Mouse (Mus musculus): ENCODE data around the gene Lars2.

The Lars2 gene

DNA sequence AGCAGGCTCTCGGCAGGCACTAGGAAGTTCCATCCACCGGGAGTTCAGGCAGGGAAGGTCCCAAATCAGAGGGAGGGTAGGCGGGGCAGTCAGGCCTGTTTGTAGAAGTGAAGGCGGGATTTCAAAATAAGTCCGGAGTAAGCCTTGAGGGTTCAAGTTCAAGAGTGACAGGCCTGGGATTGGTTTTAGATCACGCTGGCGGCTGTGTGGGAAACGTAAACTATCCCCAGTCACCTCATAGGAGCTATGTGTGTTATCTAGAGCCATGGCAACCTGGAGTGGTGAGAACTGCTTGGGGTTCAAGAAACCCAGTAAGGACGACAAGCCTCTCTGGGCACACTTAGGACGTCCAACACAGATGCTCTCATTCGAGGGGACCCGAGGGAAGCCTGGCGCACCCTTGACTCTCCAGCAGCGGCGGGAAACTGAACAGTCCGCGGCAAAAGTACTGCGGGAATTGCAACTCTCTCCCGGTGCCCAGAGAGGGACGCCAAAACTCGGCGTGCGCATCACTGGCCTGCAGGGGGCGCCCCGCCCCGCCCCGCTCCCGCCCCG is 111.4 kb downstream of the Lars2 start:
- DNase-seq (ENCODE audit: low spot score) = peak; percentile 72

DNA sequence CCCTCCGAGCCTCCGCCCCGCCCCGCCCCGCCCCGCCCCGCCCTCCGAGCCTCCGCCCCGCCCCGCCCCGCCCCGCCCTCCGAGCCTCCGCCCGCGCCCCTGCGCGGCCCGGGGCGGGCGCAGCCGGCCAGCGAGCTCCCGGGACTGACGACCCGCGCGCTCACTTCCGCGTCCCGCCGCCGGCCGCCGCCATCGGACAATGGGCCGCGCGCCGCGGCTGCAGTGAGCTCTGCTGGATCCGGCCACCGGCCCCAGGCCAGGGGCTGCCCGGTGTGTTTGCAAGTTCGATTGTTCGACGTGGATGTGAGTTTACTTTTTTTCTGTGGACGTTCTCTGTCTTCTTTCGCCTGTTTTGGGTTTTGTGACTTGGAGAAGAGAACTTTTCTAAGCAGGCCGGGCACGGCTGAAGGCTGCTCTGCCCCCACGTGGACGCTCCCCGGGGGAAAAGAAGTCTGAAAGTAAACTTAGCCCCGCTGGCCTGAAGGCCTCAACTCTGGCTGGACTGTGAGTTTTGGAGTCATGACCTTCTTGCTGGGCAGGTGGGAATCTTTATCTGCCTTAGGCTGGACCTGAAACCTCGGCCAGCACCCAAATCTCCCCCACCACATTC is 112.0 kb downstream of the Lars2 start, which contains the start of gene Limd1:
Limd1 (plus strand) TSS at position 121 of the 610 bp plus-strand sequence.
- peak; percentile 73 for DNase-seq (ENCODE audit: low spot score)

DNA sequence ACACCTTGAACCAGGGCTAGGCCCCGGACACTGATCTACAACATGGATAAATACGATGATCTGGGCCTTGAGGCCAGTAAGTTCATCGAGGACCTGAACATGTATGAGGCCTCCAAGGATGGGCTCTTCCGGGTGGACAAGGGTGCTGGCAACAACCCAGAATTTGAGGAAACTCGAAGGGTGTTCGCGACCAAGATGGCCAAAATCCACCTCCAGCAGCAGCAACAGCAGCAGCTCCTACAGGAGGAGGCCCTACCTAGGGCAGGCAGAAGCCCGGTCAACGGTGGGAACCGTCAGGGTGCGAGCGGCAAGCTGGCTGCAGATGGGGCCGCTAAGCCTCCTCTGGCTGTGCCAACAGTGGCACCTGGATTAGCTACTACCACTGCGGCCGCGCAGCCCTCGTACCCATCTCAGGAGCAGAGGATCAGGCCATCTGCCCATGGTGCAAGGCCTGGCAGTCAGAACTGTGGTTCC is 112.5 kb downstream of the Lars2 start:
- DNase-seq (ENCODE audit: low spot score) = no peak

DNA sequence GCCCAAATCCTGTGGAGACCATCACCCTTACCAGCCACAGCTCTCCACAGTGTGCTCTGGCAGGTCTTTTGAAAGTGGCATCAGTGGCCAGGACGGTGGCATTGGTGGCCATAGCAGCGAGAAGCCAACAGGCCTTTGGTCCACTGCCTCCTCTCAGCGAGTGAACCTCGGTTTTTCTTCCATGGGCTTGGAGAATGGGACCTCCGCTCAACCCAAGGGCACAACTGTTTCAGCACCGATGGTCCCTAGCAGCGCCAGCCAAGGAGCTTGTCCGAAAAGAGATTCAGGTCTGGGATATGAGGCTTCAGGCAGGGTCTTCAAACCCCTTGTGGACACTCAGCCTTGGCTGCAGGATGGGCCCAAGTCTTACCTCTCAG is 113.1 kb downstream of the Lars2 start:
- DNase-seq (ENCODE audit: low spot score) = no peak

DNA sequence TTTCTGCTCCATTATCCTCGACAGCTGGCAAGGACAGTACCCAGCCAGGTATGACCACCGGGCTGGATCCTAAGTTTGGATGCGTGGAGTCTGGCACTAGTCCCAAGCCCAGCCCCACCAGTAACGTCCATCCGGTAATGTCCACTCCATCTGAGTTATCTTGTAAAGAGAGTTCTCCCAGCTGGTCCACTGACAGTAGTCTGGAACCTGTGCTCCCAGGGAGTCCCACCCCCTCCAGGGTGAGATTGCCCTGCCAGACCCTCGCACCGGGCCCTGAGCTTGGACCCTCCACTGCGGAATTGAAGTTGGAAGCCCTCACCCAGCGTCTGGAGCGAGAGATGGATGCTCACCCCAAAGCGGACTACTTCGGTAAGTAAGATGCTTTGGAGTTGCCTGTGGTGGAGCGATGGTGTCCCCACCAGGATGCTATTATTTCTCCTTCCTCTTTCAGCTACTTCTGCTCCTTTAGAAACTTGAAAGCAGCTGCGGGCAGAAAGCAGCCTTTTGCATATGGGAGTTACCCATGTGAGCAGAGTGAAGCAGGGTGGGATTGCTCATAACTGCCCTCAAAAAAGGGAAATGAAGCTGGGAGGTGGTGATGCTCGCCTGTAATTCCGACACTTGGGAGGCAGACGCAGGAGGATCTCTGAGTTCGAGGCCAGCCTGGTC is 113.7 kb downstream of the Lars2 start:
- no peak for DNase-seq (ENCODE audit: low spot score)

DNA sequence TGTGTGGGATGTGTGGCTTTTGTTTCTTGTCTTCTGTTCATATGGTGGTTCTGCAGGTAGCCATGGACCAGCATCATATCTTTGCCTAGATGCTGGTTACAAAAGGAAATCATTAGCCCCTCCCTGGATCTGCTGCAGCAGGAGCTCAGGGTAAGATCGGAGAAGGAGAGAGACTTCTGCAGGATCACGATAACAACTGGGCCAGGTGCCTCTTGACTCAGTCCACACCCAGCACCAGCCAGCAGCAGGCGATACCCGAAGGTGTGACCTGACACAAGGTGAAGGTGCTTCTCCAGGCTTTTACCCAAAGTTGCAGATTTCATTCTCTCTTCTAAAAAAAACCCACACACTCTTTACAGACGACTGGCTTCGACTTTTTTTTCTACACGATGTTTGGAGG is 114.4 kb downstream of the Lars2 start:
- no peak for DNase-seq (ENCODE audit: low spot score)

DNA sequence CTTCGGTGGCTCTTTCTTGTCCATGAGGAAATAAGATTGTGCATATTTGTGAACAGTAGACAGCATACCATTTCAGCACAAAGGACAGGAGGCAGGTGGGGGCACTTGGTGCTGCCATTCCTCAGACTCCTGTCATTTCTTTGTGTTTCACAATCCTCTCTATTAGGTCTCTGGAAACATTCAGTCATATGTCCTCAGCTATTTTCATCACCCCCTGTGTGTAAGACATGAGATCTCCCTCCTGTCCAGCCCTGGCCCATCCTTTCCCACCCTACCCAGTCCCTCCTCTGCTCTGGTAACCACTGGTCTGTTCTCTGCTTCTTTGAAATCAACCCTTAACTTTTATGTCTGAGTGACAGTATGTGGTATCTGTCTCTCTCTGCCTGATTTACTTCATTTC is 116.9 kb downstream of the Lars2 start:
- DNase-seq (ENCODE audit: low spot score) = no peak

DNA sequence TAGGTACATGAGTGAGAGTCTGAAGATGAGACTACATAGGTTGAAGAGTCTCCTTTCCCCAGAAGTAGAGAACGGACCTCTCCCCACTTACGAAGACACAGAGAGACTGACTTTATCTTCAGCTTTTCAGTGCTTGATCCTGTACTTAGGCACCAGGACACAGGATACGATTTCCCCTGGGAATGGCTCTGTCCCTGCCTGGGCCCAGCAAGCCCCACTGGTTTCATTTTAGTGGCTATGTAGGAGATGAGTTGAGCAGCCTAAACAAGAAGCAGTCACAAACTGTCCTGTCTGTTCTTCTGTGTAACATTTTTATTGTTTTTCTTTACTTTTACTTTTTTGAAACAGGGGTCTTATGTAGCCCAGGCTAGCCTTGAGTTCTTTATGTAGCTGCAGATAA is 118.1 kb downstream of the Lars2 start:
- no peak for DNase-seq (ENCODE audit: low spot score)

DNA sequence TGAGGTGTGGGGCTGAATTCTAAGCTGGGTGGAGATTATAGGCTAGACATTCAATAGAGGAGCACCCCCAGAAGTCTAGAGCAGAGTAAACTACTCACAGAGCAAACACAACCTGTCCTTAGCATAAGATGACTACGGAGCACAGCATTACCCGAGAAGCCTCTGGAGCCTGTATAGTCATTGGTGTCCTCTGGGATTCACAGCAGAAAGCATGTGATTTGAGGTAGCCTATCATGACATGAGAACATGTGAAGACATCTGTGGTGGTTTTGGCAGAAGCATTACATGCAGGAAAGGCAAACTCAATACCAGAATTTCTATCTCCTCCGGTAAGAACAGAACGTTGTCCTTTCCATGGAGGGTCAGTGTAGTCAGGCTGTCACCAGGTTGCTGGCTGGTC is 118.8 kb downstream of the Lars2 start:
- no peak for DNase-seq (ENCODE audit: low spot score)

DNA sequence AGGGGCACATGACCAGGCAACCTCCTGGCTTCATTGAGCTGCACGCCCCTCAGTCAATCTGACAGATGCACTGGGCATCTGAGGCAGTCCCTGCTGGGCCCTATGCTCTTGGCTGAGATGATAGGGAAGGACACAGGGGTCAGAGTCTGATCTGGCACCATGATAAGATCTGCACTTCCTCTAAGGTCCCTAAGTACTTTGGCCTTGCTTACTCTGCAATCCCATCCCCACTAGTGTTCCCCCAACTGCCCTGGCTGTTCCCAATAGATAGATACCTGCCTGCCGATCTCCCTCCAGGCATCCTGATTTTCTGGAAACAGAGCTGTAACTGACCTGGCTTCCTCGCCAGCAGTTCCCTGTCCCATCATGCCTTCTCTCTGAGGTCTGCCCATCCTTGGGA is 119.9 kb downstream of the Lars2 start:
- DNase-seq (ENCODE audit: low spot score) = no peak

DNA sequence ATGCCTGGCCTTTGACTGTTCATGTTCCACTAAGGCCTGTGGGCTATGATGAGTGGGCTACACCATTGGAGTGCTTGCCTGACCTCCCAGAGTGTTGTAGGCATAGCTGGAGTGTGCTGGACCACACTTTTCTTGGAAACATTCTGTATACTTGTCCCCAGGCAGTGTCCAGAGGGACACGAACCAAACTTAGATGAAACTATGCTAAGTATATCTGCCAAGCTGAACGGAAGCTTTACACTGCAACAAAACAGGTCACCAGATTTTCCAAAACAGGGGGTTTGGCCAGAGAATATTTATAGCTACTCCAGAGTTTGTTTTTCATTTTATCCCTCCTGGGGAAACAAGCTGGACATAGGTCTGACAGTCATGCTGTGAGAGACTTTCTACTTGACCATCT is 122.3 kb downstream of the Lars2 start:
- DNase-seq (ENCODE audit: low spot score) = no peak

DNA sequence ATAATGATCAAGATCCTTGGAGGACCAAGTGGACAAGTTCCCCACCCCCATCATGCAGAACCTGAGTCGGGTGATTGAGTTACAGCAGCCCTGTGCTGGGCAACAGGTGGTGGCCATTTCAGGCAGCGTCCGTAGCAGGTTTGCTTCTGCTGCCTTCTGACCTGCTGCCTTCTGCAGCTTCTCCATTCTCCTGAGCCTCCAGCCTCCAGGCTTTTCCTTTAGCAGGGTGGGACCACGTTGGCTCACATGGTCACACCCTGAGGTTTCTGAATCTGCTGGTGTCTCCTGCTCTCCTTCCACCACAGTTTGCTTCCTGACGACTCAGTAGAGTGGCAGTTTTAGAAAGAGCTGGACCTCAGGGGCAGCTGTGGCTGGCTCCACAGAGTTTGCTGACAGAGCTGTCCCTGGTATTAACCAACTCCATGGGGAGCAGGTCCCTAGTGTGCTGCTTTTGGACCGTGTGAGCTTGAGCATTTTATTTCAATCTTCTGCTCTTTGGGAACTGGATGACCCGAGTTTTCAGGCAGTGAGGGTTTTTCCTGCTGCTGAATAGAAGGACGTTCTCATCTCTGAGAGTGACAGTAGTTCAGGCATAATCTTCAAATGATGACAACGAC is 123.1 kb downstream of the Lars2 start:
- no peak for DNase-seq (ENCODE audit: low spot score)

DNA sequence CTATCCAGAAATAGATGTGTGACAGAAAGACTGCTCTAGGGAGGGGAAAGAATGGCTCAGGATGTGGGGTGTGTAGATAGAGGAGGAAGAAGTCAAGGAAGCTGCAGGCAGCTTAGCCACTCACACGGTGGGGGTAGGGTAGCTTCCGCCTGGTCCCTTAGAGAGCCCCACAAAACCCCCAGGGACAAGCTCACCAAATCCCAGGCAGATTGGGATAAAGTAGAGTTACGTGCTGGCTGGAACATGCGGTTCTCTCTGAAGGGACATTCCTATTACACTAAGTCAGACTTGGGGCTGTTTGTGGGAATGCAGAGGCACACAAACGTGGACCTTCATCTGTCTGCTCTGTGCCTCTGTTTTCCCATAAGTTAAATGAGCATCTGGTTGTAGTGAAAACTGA is 124.2 kb downstream of the Lars2 start:
- no peak for DNase-seq (ENCODE audit: low spot score)

DNA sequence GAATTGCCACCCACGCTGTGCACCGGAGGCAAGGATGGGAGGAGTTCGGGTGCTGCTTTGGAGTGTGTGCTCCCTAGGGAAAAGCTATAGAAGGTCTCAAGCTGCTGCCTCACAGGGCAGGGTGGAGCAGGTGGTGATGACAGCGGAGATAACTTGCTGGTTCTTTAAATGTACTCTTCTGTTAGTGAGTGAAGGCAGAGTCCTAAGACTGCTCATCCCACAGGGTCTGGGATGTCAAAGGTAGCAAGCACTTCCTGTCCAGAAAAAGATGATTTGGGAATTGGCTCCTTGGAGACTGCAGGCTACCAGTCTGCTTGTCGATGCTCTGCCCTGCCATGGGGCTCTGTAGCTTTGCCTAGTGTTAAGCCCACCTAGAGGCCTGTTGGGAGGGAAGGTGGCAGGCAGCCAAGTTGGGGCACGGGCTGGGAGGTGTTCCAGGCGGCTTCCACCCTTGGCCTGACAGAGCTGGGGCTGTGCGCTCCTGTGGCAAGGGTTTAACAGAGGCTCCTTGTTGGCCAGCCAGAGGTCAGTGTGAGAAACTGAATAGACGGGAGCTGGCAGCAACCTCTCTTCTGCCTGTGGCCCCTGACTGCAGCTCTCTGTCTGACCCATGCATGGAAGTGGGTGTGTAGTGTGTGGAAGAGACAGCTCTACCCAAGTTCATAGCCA is 125.3 kb downstream of the Lars2 start:
- peak; percentile 52 for DNase-seq (ENCODE audit: low spot score)

DNA sequence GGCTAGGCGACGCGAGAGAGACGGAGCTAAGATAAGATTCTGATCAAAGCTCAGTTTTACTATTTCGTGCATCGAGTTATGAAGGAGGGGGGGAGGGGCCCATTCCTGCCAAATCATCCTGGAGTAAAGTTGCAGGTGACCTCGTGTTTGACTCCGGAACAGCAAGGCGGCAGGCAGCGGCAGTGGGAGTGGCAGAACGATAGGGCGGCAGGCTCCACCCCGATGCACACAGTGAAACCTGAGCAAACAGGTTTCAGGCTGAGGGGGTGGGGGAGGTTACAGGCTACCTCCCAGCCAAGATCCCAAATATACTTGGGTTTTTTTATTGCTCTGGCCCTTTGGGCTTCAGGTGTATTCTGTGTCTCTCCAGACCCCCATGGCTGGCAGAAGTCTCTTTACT is 129.9 kb downstream of the Lars2 start:
- DNase-seq (ENCODE audit: low spot score) = no peak

DNA sequence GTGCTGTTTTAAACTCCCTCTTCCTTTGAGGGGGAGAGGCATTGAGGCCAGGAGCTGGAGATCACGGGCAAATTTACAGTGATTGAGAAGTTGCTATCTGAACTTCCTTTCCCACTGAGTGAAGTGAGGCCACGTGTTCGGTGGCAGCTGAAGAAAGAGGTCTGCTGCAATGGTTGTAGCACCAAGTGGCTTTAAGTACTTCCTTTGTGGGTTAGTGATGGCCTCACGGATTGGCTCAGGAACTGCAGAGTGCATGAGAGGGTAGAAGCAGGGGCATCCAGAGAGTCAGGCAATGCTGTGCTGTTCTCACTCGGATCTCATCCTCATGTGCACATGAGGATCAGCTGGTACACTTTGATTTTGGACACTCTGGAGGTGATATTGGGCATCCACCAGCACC is 131.2 kb downstream of the Lars2 start:
- DNase-seq (ENCODE audit: low spot score) = no peak

DNA sequence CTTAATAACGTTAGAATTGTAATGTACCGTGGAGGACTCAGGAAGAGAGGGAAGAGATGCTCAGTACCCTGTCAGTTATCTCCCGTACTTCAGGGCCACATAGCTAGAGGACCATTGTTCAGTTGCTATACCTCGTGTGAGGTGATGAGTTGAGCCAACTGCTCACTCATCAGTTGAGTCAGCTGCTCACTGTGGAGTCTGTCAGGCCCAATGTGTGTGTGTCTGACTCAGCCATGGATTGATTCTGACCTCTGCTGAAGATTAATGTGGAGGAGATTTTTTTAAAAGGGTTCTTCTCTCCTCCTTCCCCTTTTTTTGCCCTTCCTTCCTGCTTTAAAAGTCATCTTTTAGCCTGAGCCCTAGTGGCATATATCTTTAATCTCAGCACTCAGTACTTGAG is 133.8 kb downstream of the Lars2 start:
- no peak for DNase-seq (ENCODE audit: low spot score)

DNA sequence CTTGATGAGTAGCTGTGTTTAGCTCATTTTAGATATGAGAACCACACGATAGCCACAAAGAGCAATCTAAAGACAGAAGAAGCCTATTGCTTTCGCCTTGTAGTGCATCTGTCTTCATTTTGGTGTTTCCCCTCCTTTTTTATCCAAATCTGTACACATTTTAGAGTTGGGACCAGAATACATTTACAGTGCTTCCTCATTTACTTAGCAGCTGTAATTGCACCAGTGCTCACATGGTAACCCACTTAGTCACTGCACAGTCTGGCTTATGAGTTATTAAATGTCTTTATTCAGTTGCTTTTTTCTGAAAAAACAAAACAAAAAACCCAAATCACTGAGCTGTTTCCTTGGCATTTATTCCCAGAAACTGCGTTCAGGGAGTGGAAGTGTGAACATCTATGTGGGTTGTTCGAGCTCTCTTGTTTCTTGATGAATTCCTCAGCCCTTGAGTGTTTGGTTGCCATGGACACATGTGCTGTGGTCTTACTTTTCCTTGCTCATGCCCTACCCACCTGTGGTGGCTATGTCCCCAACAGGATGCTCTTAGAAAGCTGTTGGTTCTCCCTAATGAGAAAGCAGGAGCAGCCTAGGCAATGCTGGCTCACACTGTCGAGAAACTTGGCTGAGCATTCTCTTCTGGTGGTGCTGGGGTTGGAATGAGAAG is 136.6 kb downstream of the Lars2 start:
- DNase-seq (ENCODE audit: low spot score) = no peak

DNA sequence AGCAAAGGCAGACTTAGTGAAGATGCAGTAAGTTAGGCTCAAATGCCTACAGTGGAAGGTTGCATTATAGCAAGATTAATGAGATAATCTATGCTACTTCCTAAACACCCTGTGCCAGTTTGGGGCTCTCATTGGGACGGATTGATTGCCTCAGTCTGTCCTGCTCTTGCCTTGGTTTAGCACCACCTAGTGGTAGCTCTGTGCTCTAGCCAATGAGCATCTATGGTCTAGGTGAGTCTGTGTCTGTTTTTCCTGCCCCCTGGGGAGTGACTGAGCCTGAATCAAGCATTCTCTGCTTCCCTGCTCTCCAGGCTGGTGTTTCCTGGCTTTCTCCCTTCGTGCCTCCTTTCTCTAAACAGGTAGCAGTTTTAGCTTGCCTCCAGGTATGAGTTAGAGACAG is 137.6 kb downstream of the Lars2 start:
- DNase-seq (ENCODE audit: low spot score) = peak; percentile 77

DNA sequence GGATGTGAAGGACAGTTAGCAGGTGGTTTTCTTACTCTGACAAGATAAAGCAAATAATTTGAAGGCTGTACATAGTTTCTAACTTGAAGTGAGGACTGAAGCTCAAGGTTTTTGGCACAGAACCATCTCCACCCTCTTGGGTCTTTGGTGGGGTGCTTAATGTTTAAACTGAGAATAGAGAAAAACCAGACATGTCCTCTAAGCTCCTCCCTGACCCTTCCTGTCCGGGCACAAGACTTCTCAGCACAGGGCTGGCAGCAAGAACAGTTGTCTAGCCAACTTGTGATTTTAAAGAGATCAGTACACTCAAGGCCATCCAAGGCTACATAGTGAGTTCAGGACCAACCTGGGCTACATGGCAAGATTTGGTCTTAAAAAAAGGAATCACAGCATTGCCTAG is 138.9 kb downstream of the Lars2 start:
- DNase-seq (ENCODE audit: low spot score) = no peak

DNA sequence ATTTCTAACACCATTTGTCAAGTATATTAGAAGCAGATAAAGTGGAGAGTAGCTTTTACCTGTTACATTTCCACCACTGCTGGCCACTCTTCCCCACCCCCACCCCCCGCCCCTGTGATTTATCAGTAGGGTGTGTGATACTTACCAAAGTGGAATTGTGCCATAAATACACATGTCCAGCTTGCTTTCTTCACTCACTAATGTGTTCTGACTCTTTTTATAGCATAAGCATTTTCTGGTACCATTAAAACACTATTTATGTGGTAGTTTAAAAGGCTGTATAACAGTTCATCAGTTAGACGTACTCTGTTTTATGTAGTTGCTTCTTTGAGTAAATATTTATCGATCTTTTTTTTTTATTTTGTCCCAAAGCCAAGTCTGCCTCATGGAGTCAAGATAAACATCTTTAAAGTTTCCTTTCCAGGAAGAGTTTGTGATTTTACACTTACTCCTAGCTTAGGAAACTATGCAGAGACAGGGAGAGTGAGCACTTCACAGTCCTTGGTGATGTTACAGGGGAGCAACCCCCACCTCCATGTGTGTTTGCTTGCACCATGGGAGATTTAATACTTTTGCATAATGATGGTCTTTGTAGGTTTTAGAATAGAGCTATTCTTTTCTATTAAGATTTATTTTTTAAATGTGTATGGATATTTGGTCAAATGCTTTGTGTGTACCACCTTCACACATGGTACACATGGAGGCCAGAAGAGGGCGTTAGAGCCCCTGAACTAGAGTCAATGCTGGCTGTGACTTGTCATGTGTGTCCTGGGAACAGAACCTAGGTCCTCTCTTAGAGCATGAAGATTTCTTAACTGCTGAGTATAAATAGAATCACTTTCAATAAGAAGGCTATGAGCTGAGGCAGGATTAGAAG is 139.8 kb downstream of the Lars2 start:
- no peak for DNase-seq (ENCODE audit: low spot score)

Measured in MN1 (cell line).